Mouse (Mus musculus) cerebellum, adult 2 months (tissue): ENCODE measurements around the gene Btn1a1.

Experiments used
- CTCF ChIP-seq: fragments of 200-500 bp; IDR thresholded peaks from 2 replicates; pipeline ENCODE4 v1.5.1; 2011; ENCODE audit warnings: low read depth, mild to moderate bottlenecking, control low read depth, low read length, moderate library complexity, borderline replicate concordance; ENCODE audit not compliant: insufficient read depth
- POLR2A ChIP-seq: fragments of 200-500 bp; IDR thresholded peaks from 2 replicates; pipeline ENCODE4 v1.6.1; 2011; ENCODE audit warnings: low read length, control low read depth, borderline replicate concordance; ENCODE audit not compliant: insufficient read depth

GRCm38 (mm10) chr13:23449235-23450095 lies 16.2 kb downstream of the Btn1a1 start:
- TF ChIP-seq POLR2A (no peak), CTCF (no peak)
